Mouse (Mus musculus) lung, postnatal 10 days (tissue): ENCODE measurements around the gene Clk2.

Experiments used
- DNase-seq: peaks from one replicate; pipeline ENCODE4 v3.0.0; 2021

Clk2 gene

GRCm38 (mm10) chr3:89164506-89165267 is at the start of gene Clk2:
Clk2 (plus strand) TSS chr3:89164795.
- DNase-seq = peak; percentile 96

GRCm38 (mm10) chr3:89115522-89115921 is 49.1 kb upstream of the Clk2 start:
- peak; percentile 55 for DNase-seq

- DNase-seq = peak; percentile 58
Observed at GRCm38 (mm10) chr3:89123313-89123712, 41.3 kb upstream of the Clk2 start.

GRCm38 (mm10) chr3:89124241-89124640 is 40.4 kb upstream of the Clk2 start:
- DNase-seq = peak; percentile 34

GRCm38 (mm10) chr3:89125981-89126380 is 38.6 kb upstream of the Clk2 start:
- DNase-seq = no peak

GRCm38 (mm10) chr3:89129908-89130307 is 34.7 kb upstream of the Clk2 start:
- no peak for DNase-seq

- DNase-seq = no peak
Observed at GRCm38 (mm10) chr3:89131816-89132215, 32.8 kb upstream of the Clk2 start.

GRCm38 (mm10) chr3:89132285-89133062 is 32.1 kb upstream of the Clk2 start:
- peak; percentile 28 for DNase-seq

- no peak for DNase-seq
Observed at GRCm38 (mm10) chr3:89133063-89133450, 31.5 kb upstream of the Clk2 start.

- DNase-seq = no peak
Observed at GRCm38 (mm10) chr3:89133752-89134151, 30.8 kb upstream of the Clk2 start.

- no peak for DNase-seq
Observed at GRCm38 (mm10) chr3:89135958-89136357, 28.6 kb upstream of the Clk2 start, which contains the start of gene Pklr. Pklr (plus strand) TSS chr3:89136142.

- DNase-seq = no peak
Observed at GRCm38 (mm10) chr3:89136365-89136764, 28.2 kb upstream of the Clk2 start.

GRCm38 (mm10) chr3:89144821-89145220 is 19.8 kb upstream of the Clk2 start:
- DNase-seq = no peak

- DNase-seq = no peak
Observed at GRCm38 (mm10) chr3:89145566-89145965, 19.0 kb upstream of the Clk2 start.

- DNase-seq = peak; percentile 35
Observed at GRCm38 (mm10) chr3:89147101-89147978, 17.3 kb upstream of the Clk2 start.

GRCm38 (mm10) chr3:89147979-89148311 is 16.6 kb upstream of the Clk2 start:
- no peak for DNase-seq

- no peak for DNase-seq
Observed at GRCm38 (mm10) chr3:89148567-89148966, 16.0 kb upstream of the Clk2 start.

GRCm38 (mm10) chr3:89152084-89152835 is 12.3 kb upstream of the Clk2 start:
- no peak for DNase-seq

- no peak for DNase-seq
Observed at GRCm38 (mm10) chr3:89156951-89157350, 7.6 kb upstream of the Clk2 start.

- no peak for DNase-seq
Observed at GRCm38 (mm10) chr3:89158651-89159050, 5.9 kb upstream of the Clk2 start.

- peak; percentile 79 for DNase-seq
Observed at GRCm38 (mm10) chr3:89159211-89159610, 5.4 kb upstream of the Clk2 start.

GRCm38 (mm10) chr3:89159616-89160344 is 4.8 kb upstream of the Clk2 start, which contains the start of gene Hcn3:
Hcn3 (minus strand) TSS chr3:89160196.
- DNase-seq = peak; percentile 69
